8 mouse cellular contexts compared by ENCODE assay signal in genomic region chr6:115807464-115808195, GRCm38 (mm10). TPM values are rescaled to one million over a fixed set of nuclear protein-coding genes. Genes with fewer than 3 reads are reported as not detected.
DNase-seq lines count a peak whose midpoint lies in the region; ATAC-seq and TF ChIP-seq lines count a peak whose summit lies in the region.

No protein-coding gene starts in this region.

- TF ChIP-seq EP300 in heart, adult 2 months (IDR thresholded peaks at IDR 0.05; ENCODE audit: insufficient read depth, low read depth, low read length): no peak

- H3K27me3 ChIP-seq in heart, adult 2 months (ENCODE audit: control insufficient read depth, insufficient read depth, low read length): no peaks in the 10 kb centered on the region
- H3K27me3 ChIP-seq in C2C12 (ENCODE audit: control insufficient read depth, insufficient read depth, insufficient read length): no peaks in the 10 kb centered on the region
- no peaks in the 10 kb centered on the region for H3K27me3 ChIP-seq in liver, embryonic 13.5 days

- TF ChIP-seq CTCF in heart, adult 2 months (IDR thresholded peaks at IDR 0.05): no peak
- no peak for TF ChIP-seq CTCF in C2C12 (IDR thresholded peaks at IDR 0.05; ENCODE audit: control insufficient read depth, insufficient read depth, insufficient read length)

- peak overlapping the region; percentile 99 for H3K4me3 ChIP-seq in heart, adult 2 months
- peak overlapping the region; percentile 99 for H3K4me3 ChIP-seq in C2C12 (ENCODE audit: insufficient read depth, poor library complexity, severe bottlenecking)
- peak overlapping the region; percentile 87 for H3K4me3 ChIP-seq in liver, embryonic 13.5 days (replicated peaks)

- H3K27ac ChIP-seq in heart, adult 2 months: peak overlapping the region; percentile 98
- H3K27ac ChIP-seq in liver, embryonic 13.5 days: peak overlapping the region; percentile 89

- H3K79me3 ChIP-seq in C2C12 (ENCODE audit: low read depth): peaks cover 35% of the 10 kb centered on the region

- H3K9me3 ChIP-seq in liver, embryonic 13.5 days (replicated peaks): no peaks in the 10 kb centered on the region

- intact Hi-C loops in heart, adult 2 months (cut with DNase I): loop anchor here (5.0 kb wide), 1 partner anchor 205 kb away; the partner anchor contains the start of gene Mkrn2

- ATAC-seq in erythroblast, adult 5-6 weeks (replicated peaks; ENCODE audit: low FRiP score, poor library complexity, severe bottlenecking): 0 out of 2 replicates have a peak, but pooled peaks have one; percentile 10
- ATAC-seq in liver, embryonic 13.5 days (ENCODE audit: low read depth): no peak

- H3K79me2 ChIP-seq in heart, adult 2 months (replicated peaks; ENCODE audit: control insufficient read depth, insufficient read depth, low read length): 0 out of 2 replicates have a peak, but pooled peaks cover 3% of the 10 kb centered on the region
- H3K79me2 ChIP-seq in C2C12 (ENCODE audit: control insufficient read depth, insufficient read depth): peaks cover 43% of the 10 kb centered on the region

- H3K36me3 ChIP-seq in heart, adult 2 months (ENCODE audit: control insufficient read depth, insufficient read depth, low read length): peaks cover 13% of the 10 kb centered on the region
- peaks cover 44% of the 10 kb centered on the region for H3K36me3 ChIP-seq in C2C12 (ENCODE audit: control insufficient read depth, insufficient read depth)
- peaks cover 48% of the 10 kb centered on the region for H3K36me3 ChIP-seq in liver, embryonic 13.5 days

- WGBS in heart, adult 2 months: 2% methylated on average over 15 of the region's 15 CpGs
- under 1% methylated on average over 15 of the region's 15 CpGs for WGBS in liver, embryonic 13.5 days (ENCODE audit: insufficient replicate concordance)

- peak overlapping the region; percentile 91 for H3K4me2 ChIP-seq in liver, embryonic 13.5 days

- TF ChIP-seq POLR2A in heart, adult 2 months (IDR thresholded peaks at IDR 0.05; ENCODE audit: insufficient read depth, low read depth, low read length): no peak

- H3K4me1 ChIP-seq in heart, adult 2 months (ENCODE audit: control insufficient read depth, insufficient read depth, low read length): peaks cover 10% of the 10 kb centered on the region
- H3K4me1 ChIP-seq in liver, embryonic 13.5 days (replicated peaks): peaks cover 40% of the 10 kb centered on the region

- DNase-seq in heart, adult 2 months: no peak
- no peak for DNase-seq in heart, adult 11 months
- DNase-seq in liver, embryonic 13.5 days: no peak
- no peak for DNase-seq in frontal cortex, postnatal 14 days (ENCODE audit: low spot score in 2 of 2)
- DNase-seq in urinary bladder, postnatal 4 days (ENCODE audit: low spot score in 2 of 2): no peak
- no peak for DNase-seq in adrenal gland, adult 18-20 months (ENCODE audit: low spot score in 2 of 2)

- H3ac ChIP-seq in C2C12 (ENCODE audit: control insufficient read depth, insufficient read length, low read depth): peak overlapping the region; percentile 99

- peak overlapping the region; percentile 99 for H3K9ac ChIP-seq in heart, adult 2 months (ENCODE audit: low read depth, low read length)
- H3K9ac ChIP-seq in liver, embryonic 13.5 days: peak overlapping the region; percentile 98

TF ChIP-seq in C2C12, 6 proteins besides CTCF, POLR2A, EP300 and RAD21:
- no peak for TF ChIP-seq USF1 (IDR thresholded peaks at IDR 0.05; ENCODE audit: low read depth)

RNA-seq across cellular contexts. Expression of gene Rpl32, which starts 0.9 kb away (rescaled TPM):
- total RNA-seq in heart, adult 2 months (2021): 100 to 1,000 TPM; 579 to 679 TPM
- 328 and 413 TPM in 2 replicates for polyA plus RNA-seq in heart, adult 2 months (2012; rRNA removed)
- polyA plus RNA-seq in C2C12 (2012; fragmentation: generic; extraction: Trizol): 5,589 TPM
- 738 and 1,031 TPM in 2 replicates for total RNA-seq in erythroblast, adult 5-6 weeks (2015; ENCODE audit: low replicate concordance)
- total RNA-seq in erythroblast, adult 5-6 weeks (2017; ENCODE audit: low replicate concordance): 502 and 613 TPM in 2 replicates
- 1,700 and 1,736 TPM in 2 replicates for polyA plus RNA-seq in liver, embryonic 13.5 days (2015; fragmentation: Nextera tagmentation; extraction: Ambion mirVana)
- 1,000 to 10,000 TPM; 1,000 to 1,116 TPM for total RNA-seq in adrenal gland, adult 18-20 months (2021)

RNA-seq across cellular contexts. Expression of gene Efcab12, which starts 30.6 kb away (rescaled TPM):
- under 1 TPM; 0.16 to 0.26 TPM for total RNA-seq in heart, adult 2 months (2021)
- polyA plus RNA-seq in heart, adult 2 months (2012; rRNA removed): 0.06 and 0.14 TPM in 2 replicates
- polyA plus RNA-seq in C2C12 (2012; fragmentation: generic; extraction: Trizol): not detected
- total RNA-seq in erythroblast, adult 5-6 weeks (2015; ENCODE audit: low replicate concordance): not detected in 2 replicates
- not detected in 2 replicates for total RNA-seq in erythroblast, adult 5-6 weeks (2017; ENCODE audit: low replicate concordance)
- polyA plus RNA-seq in liver, embryonic 13.5 days (2015; fragmentation: Nextera tagmentation; extraction: Ambion mirVana): 0.15 and 0.16 TPM in 2 replicates
- total RNA-seq in adrenal gland, adult 18-20 months (2021): under 1 TPM; 0.58 to 0.80 TPM

RNA-seq across cellular contexts. Expression of gene Cand2, which starts 33.3 kb away (rescaled TPM):
- 10 to 100 TPM; 69.3 to 77.2 TPM for total RNA-seq in heart, adult 2 months (2021)
- polyA plus RNA-seq in heart, adult 2 months (2012; rRNA removed): 59.0 and 68.4 TPM in 2 replicates
- polyA plus RNA-seq in C2C12 (2012; fragmentation: generic; extraction: Trizol): 8.2 TPM
- total RNA-seq in erythroblast, adult 5-6 weeks (2015; ENCODE audit: low replicate concordance): 0.21 TPM in 1 of 2 replicates, not detected in the other
- 0.14 and 0.17 TPM in 2 replicates for total RNA-seq in erythroblast, adult 5-6 weeks (2017; ENCODE audit: low replicate concordance)
- 3.3 and 4.3 TPM in 2 replicates for polyA plus RNA-seq in liver, embryonic 13.5 days (2015; fragmentation: Nextera tagmentation; extraction: Ambion mirVana)
- 1 to 10 TPM; 5.8 to 9.5 TPM for total RNA-seq in adrenal gland, adult 18-20 months (2021)

RNA-seq across cellular contexts. Expression of gene Tmem40, which starts 45.4 kb away (rescaled TPM):
- 1 to 10 TPM in 1 of 2 experiments, not detected in 1; 2.4 TPM for total RNA-seq in heart, adult 2 months (2021)
- 0.47 and 0.92 TPM in 2 replicates for polyA plus RNA-seq in heart, adult 2 months (2012; rRNA removed)
- not detected for polyA plus RNA-seq in C2C12 (2012; fragmentation: generic; extraction: Trizol)
- total RNA-seq in erythroblast, adult 5-6 weeks (2015; ENCODE audit: low replicate concordance): 1.7 and 10.2 TPM in 2 replicates
- 7.4 and 10.6 TPM in 2 replicates for total RNA-seq in erythroblast, adult 5-6 weeks (2017; ENCODE audit: low replicate concordance)
- polyA plus RNA-seq in liver, embryonic 13.5 days (2015; fragmentation: Nextera tagmentation; extraction: Ambion mirVana): 28.3 and 29.9 TPM in 2 replicates
- total RNA-seq in adrenal gland, adult 18-20 months (2021): under 1 TPM; 0.43 to 0.45 TPM

RNA-seq across cellular contexts. Expression of gene Mbd4, which starts 45.5 kb away (rescaled TPM):
- 1 to 10 TPM in 1 of 2 experiments, under 1 TPM in 1; 0.93 to 1.5 TPM for total RNA-seq in heart, adult 2 months (2021)
- polyA plus RNA-seq in heart, adult 2 months (2012; rRNA removed): 1.2 and 1.5 TPM in 2 replicates
- 1.4 TPM for polyA plus RNA-seq in C2C12 (2012; fragmentation: generic; extraction: Trizol)
- total RNA-seq in erythroblast, adult 5-6 weeks (2015; ENCODE audit: low replicate concordance): 1.7 and 2.7 TPM in 2 replicates
- total RNA-seq in erythroblast, adult 5-6 weeks (2017; ENCODE audit: low replicate concordance): 9.9 and 13.4 TPM in 2 replicates
- 9.9 and 12.1 TPM in 2 replicates for polyA plus RNA-seq in liver, embryonic 13.5 days (2015; fragmentation: Nextera tagmentation; extraction: Ambion mirVana)
- total RNA-seq in adrenal gland, adult 18-20 months (2021): 1 to 10 TPM; 1.6 to 2.0 TPM

Comparison
In these comparisons a context has a peak if more than half of its experiments do, and no peak if none do; other contexts are left out.
1. RNA of gene Cand2, which starts 33.3 kb away (total RNA-seq): 69.3 to 77.2 TPM in heart, adult 2 months; 5.8 to 9.5 TPM in adrenal gland, adult 18-20 months and 0.14 to 0.21 TPM in erythroblast, adult 5-6 weeks; every median in the first group is over 4 times any median in the second.
2. Peak in every context shown above with its lines, with median percentiles within 50 percentile points of each other: H3K4me3 ChIP-seq.